Mouse (Mus musculus) forebrain, embryonic 12.5 days (tissue): ENCODE results near the gene Gm4969. TPM values are rescaled to one million over a fixed set of nuclear protein-coding genes. Genes with fewer than 3 reads are reported as not detected.

Source experiments
- ATAC-seq: fragments of 200-750 bp; cut with Nextera tagmentation; 2 replicates; pipeline ENCODE4 v1.8.0; 2017; ENCODE audit warnings: moderate TSS enrichment; ENCODE audit not compliant: low FRiP score
- H3K27ac ChIP-seq: fragments of 300-500 bp; sonication (generic); 2 replicates; pipeline ENCODE4 v1.5.1; 2016; ENCODE audit warnings: mild to moderate bottlenecking
- H3K27me3 ChIP-seq: fragments of 300-500 bp; sonication (generic); 2 replicates; pipeline ENCODE4 v1.6.1; 2016; ENCODE audit warnings: mild to moderate bottlenecking
- H3K36me3 ChIP-seq: fragments of 300-500 bp; sonication (generic); replicated peaks from 2 replicates; pipeline ENCODE4 v1.6.1; 2016; ENCODE audit warnings: mild to moderate bottlenecking
- H3K4me1 ChIP-seq: fragments of 300-500 bp; sonication (generic); 2 replicates; pipeline ENCODE4 v1.6.1; 2016
- H3K4me2 ChIP-seq: fragments of 300-500 bp; sonication (generic); 2 replicates; pipeline ENCODE4 v1.6.1; 2016; ENCODE audit warnings: mild to moderate bottlenecking, moderate library complexity
- H3K4me3 ChIP-seq: fragments of 300-500 bp; sonication (generic); replicated peaks from 2 replicates; pipeline ENCODE4 v1.5.1; 2016; ENCODE audit warnings: mild to moderate bottlenecking
- H3K9ac ChIP-seq: fragments of 300-500 bp; sonication (generic); 2 replicates; pipeline ENCODE4 v1.6.1; 2016; ENCODE audit warnings: mild to moderate bottlenecking
- H3K9me3 ChIP-seq: fragments of 300-500 bp; sonication (generic); 2 replicates; pipeline ENCODE4 v1.6.1; 2016
- WGBS: fragments of 180-500 bp; shearing (Covaris S2); methylation state at CpG from one replicate; pipeline ENCODE4 v1.1.7; 2016; 5-methylcytosine and 5-hydroxymethylcytosine counted together
- microRNA-seq: library from miRNA; unstranded; fragments of <30 nt; microRNA quantifications from one replicate; pipeline ENCODE4, GENCODE M21; 2017
- polyA plus RNA-seq: library from polyadenylated mRNA; unstranded; fragments of >200 nt; fragmentation: Nextera tagmentation; extraction: Ambion mirVana; gene quantifications from 2 replicates; pipeline ENCODE4 v1.2.1, GENCODE M21; 2016

Gm4969 gene
- polyA plus RNA-seq, 1 experiment from 2014 or later = 1.8 TPM

DNA sequence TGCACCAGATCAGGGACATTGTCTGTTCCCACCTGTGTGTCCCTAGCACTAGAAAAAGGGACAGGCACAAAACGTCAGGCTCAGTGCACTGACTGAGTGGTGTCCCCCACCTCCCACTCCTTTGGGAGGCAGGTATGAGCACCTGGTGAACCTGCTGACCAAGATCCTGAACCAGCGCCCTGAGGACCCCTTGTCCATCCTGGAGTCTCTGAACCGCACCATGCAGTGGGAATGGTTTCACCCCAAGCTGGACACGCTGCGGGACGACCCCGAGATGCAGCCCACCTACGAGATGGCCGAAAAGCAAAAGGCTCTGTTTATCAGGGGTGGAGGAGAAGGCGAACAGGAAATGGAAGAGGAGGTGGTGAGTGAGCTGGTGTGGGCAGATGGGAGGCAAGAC, 60.8 kb downstream of the Gm4969 start:
- Histone ChIP-seq H3K27ac (no peak overlapping the region), H3K4me2 (no peak overlapping the region), H3K9me3 (no peaks in the 10 kb centered on the region), H3K4me3 (no peak overlapping the region), H3K4me1 (peaks cover 13% of the 10 kb centered on the region), H3K36me3 (peaks cover 10% of the 10 kb centered on the region), H3K9ac (no peak overlapping the region), H3K27me3 (no peaks in the 10 kb centered on the region)
- WGBS = 88% methylated on average over 10 of the region's 10 CpGs
- no peak for ATAC-seq

DNA sequence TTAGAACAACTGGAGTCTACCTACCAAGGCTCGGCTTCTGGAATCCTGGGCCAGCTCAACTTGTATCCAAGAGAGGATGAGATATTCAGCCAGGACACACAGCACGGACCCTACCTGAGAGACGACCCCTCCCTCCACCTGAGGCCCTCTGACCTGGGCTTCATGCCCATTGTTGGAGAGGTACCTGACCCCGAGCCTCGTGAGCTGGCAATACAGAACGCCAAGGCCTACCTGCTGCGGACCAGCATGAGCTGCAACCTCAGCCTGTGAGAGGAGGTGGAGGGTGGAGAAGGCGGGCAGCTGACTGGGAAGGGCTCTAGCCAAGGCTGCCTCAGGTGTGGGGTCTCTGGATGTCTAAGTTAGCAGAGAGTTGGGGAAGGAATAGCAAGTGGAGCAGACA, 63.1 kb downstream of the Gm4969 start:
- no peaks in the 10 kb centered on the region for H3K9me3 ChIP-seq
- H3K9ac ChIP-seq = no peak overlapping the region
- H3K36me3 ChIP-seq = peaks cover 32% of the 10 kb centered on the region
- 90% methylated on average over 8 of the region's 8 CpGs for WGBS
- no peaks in the 10 kb centered on the region for H3K27me3 ChIP-seq
- peaks cover 13% of the 10 kb centered on the region for H3K4me1 ChIP-seq
- H3K4me2 ChIP-seq = no peak overlapping the region
- 0 out of 2 replicates have a peak overlapping the region, but pooled peaks have one; percentile 2 for H3K27ac ChIP-seq
- H3K4me3 ChIP-seq = no peak overlapping the region
- no peak for ATAC-seq

DNA sequence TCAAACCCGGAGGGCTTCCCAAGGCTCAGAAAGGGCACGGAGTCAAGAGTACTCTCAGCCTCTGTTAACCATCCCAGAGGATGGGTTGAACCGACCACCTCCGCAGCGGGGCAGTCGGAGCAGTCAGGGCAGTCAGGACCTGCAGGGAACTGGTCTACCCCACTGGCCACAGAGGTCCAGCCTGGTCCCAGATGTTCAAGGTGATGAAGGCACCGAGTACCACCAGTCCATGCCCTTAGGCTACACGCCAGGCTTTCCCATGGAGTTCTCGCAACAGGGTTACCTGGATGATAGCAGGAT, 63.4 kb downstream of the Gm4969 start:
- Histone ChIP-seq H3K36me3 (peaks cover 36% of the 10 kb centered on the region), H3K4me3 (peak overlapping the region; percentile 21; the same call in 1 of the 2 replicates)

DNA sequence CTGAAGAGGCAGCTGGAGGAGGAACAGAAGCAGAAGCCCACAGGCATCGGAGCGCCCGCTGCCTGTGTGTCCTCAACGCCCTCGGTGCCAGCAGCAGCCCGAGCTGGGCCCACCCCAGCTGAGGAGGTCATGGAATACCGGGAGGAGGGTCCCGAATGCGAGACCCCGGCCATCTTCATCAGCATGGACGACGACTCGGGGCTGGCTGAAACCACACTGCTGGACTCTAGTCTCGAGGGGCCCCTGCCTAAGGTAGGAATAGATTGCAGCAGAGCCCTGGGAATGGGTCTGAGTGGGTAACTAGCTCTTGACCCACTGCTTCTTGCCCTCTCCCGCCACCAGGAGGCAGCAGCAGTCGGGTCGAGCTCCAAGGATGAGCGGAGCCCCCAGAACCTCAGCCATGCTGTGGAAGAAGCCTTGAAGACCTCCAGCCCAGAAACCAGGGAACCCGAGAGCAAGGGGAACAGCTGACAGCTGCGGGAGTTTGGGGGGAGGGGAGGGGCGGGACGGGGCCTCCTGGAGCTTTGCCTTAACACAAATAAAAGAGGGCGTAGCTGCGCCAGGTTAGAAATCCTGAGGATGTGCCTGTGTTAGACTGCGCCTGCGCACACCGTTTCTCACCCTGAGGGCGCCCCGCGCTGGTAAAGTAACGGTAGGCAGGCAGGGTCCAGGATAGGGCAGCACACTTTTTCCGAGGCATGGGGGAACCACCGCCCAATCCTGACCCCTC, 64.0 kb downstream of the Gm4969 start, which contains the start of gene Rsph6a:
Gene Rsph6a, plus strand, starts transcription at position 644 of the 730 bp plus-strand sequence.
- Histone ChIP-seq H3K27ac (peak within 1 kb of the TSS; percentile 32; the same call in 1 of the 2 replicates), H3K9ac (peak within 1 kb of the TSS; percentile 25), H3K4me1 (peaks cover 13% of the 10 kb centered on the region), H3K4me3 (peak within 1 kb of the TSS; percentile 21), H3K36me3 (peaks cover 41% of the 10 kb centered on the region), H3K9me3 (no peaks in the 10 kb centered on the region), H3K27me3 (no peaks in the 10 kb centered on the region), H3K4me2 (peak within 1 kb of the TSS; percentile 53)
- WGBS = 25% methylated on average over 33 of the region's 33 CpGs
- ATAC-seq = peak; percentile 72

More for the DNA sequence above, 63.4 kb downstream of the Gm4969 start:
- H3K4me1 ChIP-seq = peaks cover 13% of the 10 kb centered on the region
- peak overlapping the region; percentile 25; the same call in 1 of the 2 replicates for H3K9ac ChIP-seq
- ATAC-seq = peak; percentile 25
- H3K27me3 ChIP-seq = no peaks in the 10 kb centered on the region
- peak overlapping the region; percentile 53 for H3K4me2 ChIP-seq
- WGBS = 60% methylated on average over 9 of the region's 9 CpGs
- H3K9me3 ChIP-seq = no peaks in the 10 kb centered on the region
- no peak overlapping the region for H3K27ac ChIP-seq

DNA sequence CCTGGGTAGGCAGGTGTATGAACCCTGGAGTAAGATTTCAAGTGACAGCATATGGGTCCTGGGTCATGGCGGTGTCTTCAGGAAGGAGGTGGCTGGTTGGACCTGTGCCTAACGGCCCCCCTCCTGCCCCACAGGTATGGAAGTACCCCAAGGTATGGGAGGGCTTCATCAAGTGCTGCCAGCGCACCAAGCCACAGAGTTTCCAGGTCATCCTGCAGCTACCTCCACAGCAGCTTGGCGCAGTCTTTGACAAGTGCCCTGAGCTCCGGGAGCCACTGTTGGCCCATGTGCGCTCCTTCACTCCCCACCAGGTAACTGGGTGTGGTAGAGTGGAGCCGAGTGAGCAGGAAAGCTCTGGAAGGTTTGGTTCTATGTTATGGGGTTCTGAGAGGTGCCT, 65.0 kb downstream of the Gm4969 start:
- Histone ChIP-seq H3K36me3 (peaks cover 52% of the 10 kb centered on the region), H3K9me3 (no peaks in the 10 kb centered on the region), H3K4me2 (no peak overlapping the region), H3K27me3 (no peaks in the 10 kb centered on the region), H3K9ac (no peak overlapping the region), H3K4me3 (no peak overlapping the region), H3K27ac (no peak overlapping the region), H3K4me1 (peaks cover 13% of the 10 kb centered on the region)
- 88% methylated on average over 7 of the region's 7 CpGs for WGBS
- no peak for ATAC-seq

DNA sequence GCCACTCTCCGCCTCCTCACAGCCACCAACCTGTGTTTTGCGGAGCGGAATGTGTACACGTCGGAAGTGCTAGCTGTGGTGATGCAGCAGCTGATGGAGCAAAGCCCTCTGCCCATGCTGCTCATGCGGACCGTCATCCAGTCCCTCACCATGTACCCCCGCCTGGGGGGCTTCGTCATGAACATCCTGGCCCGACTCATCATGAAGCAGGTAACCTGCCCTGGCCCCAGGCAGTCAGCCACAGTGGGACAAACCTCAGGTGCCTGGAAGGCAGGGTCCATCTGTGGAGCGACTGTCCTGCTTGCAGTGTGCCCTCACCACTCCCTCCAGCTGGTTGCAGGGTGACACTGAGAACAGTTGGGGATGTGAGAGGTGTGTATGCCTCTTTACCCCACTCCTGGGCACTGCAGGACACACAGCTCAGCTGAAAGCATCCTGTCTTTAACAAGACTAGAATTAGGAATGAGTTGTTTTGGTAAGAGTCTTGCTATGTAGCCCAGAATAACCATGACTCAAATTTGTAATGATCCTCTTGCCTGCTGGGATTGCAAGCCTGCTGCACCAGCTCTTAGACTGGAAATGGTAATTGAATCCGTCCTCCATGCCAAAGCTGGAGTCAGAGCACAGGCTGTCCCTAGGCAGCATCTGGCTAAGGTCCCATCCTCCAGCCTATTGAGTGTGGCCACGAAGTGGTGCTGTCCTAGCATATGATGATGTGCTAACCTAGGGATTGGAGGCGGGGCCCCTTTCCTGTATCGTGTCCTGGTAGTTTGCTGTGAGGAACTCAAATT, 65.6 kb downstream of the Gm4969 start:
- peaks cover 58% of the 10 kb centered on the region for H3K36me3 ChIP-seq

DNA sequence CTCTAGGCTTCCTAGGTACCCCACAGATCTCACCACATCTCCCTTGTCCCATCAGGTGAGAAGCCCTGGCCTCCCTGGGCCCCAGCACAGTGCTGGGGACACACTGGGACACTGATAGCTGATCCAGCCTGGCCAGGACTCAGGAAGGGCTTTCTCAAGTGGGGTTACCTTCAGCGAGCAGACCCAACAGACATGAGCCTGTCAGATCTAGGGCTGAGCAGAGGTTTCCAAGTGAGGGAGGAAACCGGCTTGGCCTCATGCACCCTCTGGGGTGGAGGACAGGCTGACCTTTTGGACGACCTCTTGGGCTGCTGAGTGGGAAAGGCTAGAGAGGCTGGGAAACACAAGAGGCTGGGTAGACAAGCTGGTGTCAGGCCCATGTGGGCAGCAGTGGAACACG, 67.0 kb downstream of the Gm4969 start:
- WGBS = 84% methylated on average over 4 of the region's 4 CpGs
- Histone ChIP-seq H3K27ac (no peak overlapping the region), H3K9ac (no peak overlapping the region), H3K4me3 (no peak overlapping the region), H3K36me3 (peaks cover 72% of the 10 kb centered on the region), H3K9me3 (no peaks in the 10 kb centered on the region), H3K4me2 (no peak overlapping the region), H3K4me1 (peaks cover 13% of the 10 kb centered on the region), H3K27me3 (no peaks in the 10 kb centered on the region)
- ATAC-seq = no peak

More for the DNA sequence above, 65.6 kb downstream of the Gm4969 start:
- H3K27me3 ChIP-seq = no peaks in the 10 kb centered on the region
- peaks cover 13% of the 10 kb centered on the region for H3K4me1 ChIP-seq
- H3K27ac ChIP-seq = no peak overlapping the region
- H3K4me2 ChIP-seq = no peak overlapping the region
- no peak overlapping the region for H3K4me3 ChIP-seq
- H3K9ac ChIP-seq = no peak overlapping the region
- H3K9me3 ChIP-seq = no peaks in the 10 kb centered on the region
- ATAC-seq = no peak
- WGBS = 89% methylated on average over 15 of the region's 15 CpGs

DNA sequence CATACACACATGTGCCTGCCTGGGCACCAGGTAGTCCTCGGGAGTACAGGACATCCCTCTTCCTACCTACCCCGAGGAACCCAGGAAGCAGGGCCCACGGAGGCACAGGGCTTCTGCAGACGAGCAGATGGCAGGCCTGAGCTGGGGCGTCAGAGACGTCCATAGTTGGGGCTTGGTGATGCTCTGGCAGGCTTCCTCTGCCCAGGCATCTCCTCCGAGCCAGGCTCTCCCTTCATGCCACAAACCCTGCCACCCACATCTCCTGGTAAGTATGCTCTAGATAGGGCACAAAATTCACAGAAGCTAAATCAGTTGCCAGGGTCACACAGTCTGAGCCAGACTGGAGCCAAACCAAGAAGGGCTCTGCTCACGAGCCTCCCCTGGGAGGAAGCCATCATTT, 68.0 kb downstream of the Gm4969 start:
- H3K4me3 ChIP-seq = no peak overlapping the region
- H3K27me3 ChIP-seq = no peaks in the 10 kb centered on the region
- H3K9ac ChIP-seq = no peak overlapping the region
- WGBS = 90% methylated on average over 8 of the region's 8 CpGs
- no peak overlapping the region for H3K4me2 ChIP-seq
- no peak overlapping the region for H3K27ac ChIP-seq
- H3K9me3 ChIP-seq = no peaks in the 10 kb centered on the region
- H3K36me3 ChIP-seq = peaks cover 82% of the 10 kb centered on the region
- ATAC-seq = no peak
- peaks cover 13% of the 10 kb centered on the region for H3K4me1 ChIP-seq

DNA sequence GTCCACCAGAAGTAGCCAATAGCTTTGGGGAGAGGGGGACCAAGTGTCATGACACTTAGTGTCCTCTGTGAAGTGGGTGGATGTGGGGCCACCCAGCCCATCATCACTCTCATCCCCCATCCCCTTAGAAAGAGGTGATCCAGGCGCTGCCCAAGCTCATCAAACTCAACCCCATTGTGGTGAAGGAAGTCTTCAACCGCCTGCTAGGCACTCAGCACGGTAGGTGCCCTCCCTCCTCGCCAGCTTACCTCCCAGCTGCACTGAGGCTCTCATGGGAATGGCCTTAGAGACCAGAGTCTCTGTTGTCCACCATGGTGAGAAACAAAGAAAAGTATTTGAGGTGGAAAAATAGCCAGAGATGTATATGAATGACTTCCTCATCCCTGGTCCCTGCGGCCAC, 68.9 kb downstream of the Gm4969 start:
- WGBS = 89% methylated on average over 5 of the region's 5 CpGs
- H3K36me3 ChIP-seq = peaks cover 88% of the 10 kb centered on the region
- H3K4me3 ChIP-seq = no peak overlapping the region
- no peak overlapping the region for H3K27ac ChIP-seq
- no peak overlapping the region for H3K4me2 ChIP-seq
- peaks cover 5% of the 10 kb centered on the region for H3K4me1 ChIP-seq
- H3K9ac ChIP-seq = no peak overlapping the region
- no peaks in the 10 kb centered on the region for H3K27me3 ChIP-seq
- no peak for ATAC-seq
- no peaks in the 10 kb centered on the region for H3K9me3 ChIP-seq

Small RNA genes within 50 kb of the gene (microRNA-seq; reads per million reads assigned to microRNA genes)
- not detected for gene Mir3100

Other genes starting within 250 kb of the Gm4969 start
- 1.8 and 3.1 TPM in 2 replicates for gene Pglyrp1, start 247.0 kb downstream of the Gm4969 start, polyA plus RNA-seq
- 39.7 and 41.0 TPM in 2 replicates for gene Ccdc61, start 208.0 kb downstream of the Gm4969 start, polyA plus RNA-seq
- gene Nova2, start 192.5 kb downstream of the Gm4969 start, polyA plus RNA-seq = 10.8 and 11.3 TPM in 2 replicates
- gene Nanos2, start 131.0 kb downstream of the Gm4969 start, polyA plus RNA-seq = 0.24 and 0.28 TPM in 2 replicates
- gene Mypop, start 127.1 kb downstream of the Gm4969 start, polyA plus RNA-seq = 3.3 and 4.6 TPM in 2 replicates
- gene Irf2bp1, start 114.3 kb downstream of the Gm4969 start, polyA plus RNA-seq = 36.2 and 39.8 TPM in 2 replicates
- gene Foxa3, start 94.8 kb downstream of the Gm4969 start, polyA plus RNA-seq = 0.09 TPM in 1 of 2 replicates, not detected in the other
- gene Sympk, start 94.0 kb downstream of the Gm4969 start, polyA plus RNA-seq = 50.6 and 53.2 TPM in 2 replicates
- gene Rsph6a, start 63.7 kb downstream of the Gm4969 start, polyA plus RNA-seq = not detected in 2 replicates
- 18.2 and 19.0 TPM in 2 replicates for gene Dmwd, start 42.1 kb downstream of the Gm4969 start, polyA plus RNA-seq
- 10.6 and 12.3 TPM in 2 replicates for gene Dmpk, start 34.5 kb downstream of the Gm4969 start, polyA plus RNA-seq
- 5.8 and 7.3 TPM in 2 replicates for gene Six5, start 23.8 kb downstream of the Gm4969 start, polyA plus RNA-seq
- 18.4 and 23.1 TPM in 2 replicates for gene Fbxo46, start 1.5 kb upstream of the Gm4969 start, polyA plus RNA-seq
- 14.4 and 14.7 TPM in 2 replicates for gene Qpctl, start 30.9 kb upstream of the Gm4969 start, polyA plus RNA-seq
- gene Snrpd2, start 31.4 kb upstream of the Gm4969 start, polyA plus RNA-seq = 148 and 153 TPM in 2 replicates
- gene Gipr, start 47.8 kb upstream of the Gm4969 start, polyA plus RNA-seq = 1.1 and 1.3 TPM in 2 replicates
- 5.8 and 6.5 TPM in 2 replicates for gene Eml2, start 58.1 kb upstream of the Gm4969 start, polyA plus RNA-seq
- 1.6 and 1.7 TPM in 2 replicates for gene Gpr4, start 94.2 kb upstream of the Gm4969 start, polyA plus RNA-seq
- gene Opa3, start 110.0 kb upstream of the Gm4969 start, polyA plus RNA-seq = 45.5 and 48.3 TPM in 2 replicates
- gene Vasp, start 153.4 kb upstream of the Gm4969 start, polyA plus RNA-seq = 42.4 and 43.0 TPM in 2 replicates
- gene Ppm1n, start 161.7 kb upstream of the Gm4969 start, polyA plus RNA-seq = 0.19 TPM in 1 of 2 replicates, not detected in the other
- 70.3 and 74.1 TPM in 2 replicates for gene Rtn2, start 164.3 kb upstream of the Gm4969 start, polyA plus RNA-seq
- 0.24 TPM in 1 of 2 replicates, not detected in the other for gene Fosb, start 191.7 kb upstream of the Gm4969 start, polyA plus RNA-seq
- gene Ercc1, start 226.4 kb upstream of the Gm4969 start, polyA plus RNA-seq = 89.7 and 100 TPM in 2 replicates
- gene Cd3eap, start 241.1 kb upstream of the Gm4969 start, polyA plus RNA-seq = 24.7 and 24.8 TPM in 2 replicates
- 4.8 and 5.3 TPM in 2 replicates for gene Ppp1r13l, start 241.4 kb upstream of the Gm4969 start, polyA plus RNA-seq